Mouse (Mus musculus) erythroblast, embryonic 14.5 days (primary cell): ENCODE results near the gene Kiss1r. TPM values are rescaled to one million over a fixed set of nuclear protein-coding genes. Genes with fewer than 3 reads are reported as not detected.
"Not testable (repeated sequence)": the region's sequence is repeated elsewhere in the genome, so short reads cannot be mapped to it uniquely, and the experiment has no call there.

Experiments
- H3K27me3 ChIP-seq: 2 replicates; pipeline ENCODE4 v1.6.1; 2012; ENCODE audit warnings: inconsistent platforms; ENCODE audit not compliant: control insufficient read depth
- H3K36me3 ChIP-seq: 2 replicates; pipeline ENCODE4 v1.6.1; 2012; ENCODE audit warnings: mild to moderate bottlenecking, inconsistent platforms; ENCODE audit not compliant: control insufficient read depth
- H3K4me1 ChIP-seq: 2 replicates; pipeline ENCODE4 v1.6.1; 2012; ENCODE audit warnings: inconsistent platforms; ENCODE audit not compliant: control insufficient read depth
- H3K4me3 ChIP-seq: replicated peaks from 2 replicates; pipeline ENCODE3; 2012; ENCODE audit warnings: moderate library complexity, mild to moderate bottlenecking, inconsistent platforms
- H3K9me3 ChIP-seq: 2 replicates; pipeline ENCODE4 v1.6.1; 2012; ENCODE audit warnings: low read length, inconsistent platforms, mixed read lengths; ENCODE audit not compliant: control insufficient read depth
- GATA1 ChIP-seq: IDR thresholded peaks from 2 replicates; pipeline ENCODE4 v1.6.1; 2012; ENCODE audit warnings: low read length, inconsistent platforms, mixed read lengths
- TAL1 ChIP-seq: IDR thresholded peaks from 3 replicates; pipeline ENCODE4 v1.6.1; 2012; ENCODE audit warnings: low read length, inconsistent platforms, mixed read lengths
- polyA plus RNA-seq: library from polyadenylated mRNA; stranded (reverse); fragments of >175 nt; gene quantifications from 2 replicates; pipeline ENCODE4 v1.2.3, GENCODE M21; 2012

The Kiss1r gene
- polyA plus RNA-seq, 1 experiment = 0.01 TPM

DNA sequence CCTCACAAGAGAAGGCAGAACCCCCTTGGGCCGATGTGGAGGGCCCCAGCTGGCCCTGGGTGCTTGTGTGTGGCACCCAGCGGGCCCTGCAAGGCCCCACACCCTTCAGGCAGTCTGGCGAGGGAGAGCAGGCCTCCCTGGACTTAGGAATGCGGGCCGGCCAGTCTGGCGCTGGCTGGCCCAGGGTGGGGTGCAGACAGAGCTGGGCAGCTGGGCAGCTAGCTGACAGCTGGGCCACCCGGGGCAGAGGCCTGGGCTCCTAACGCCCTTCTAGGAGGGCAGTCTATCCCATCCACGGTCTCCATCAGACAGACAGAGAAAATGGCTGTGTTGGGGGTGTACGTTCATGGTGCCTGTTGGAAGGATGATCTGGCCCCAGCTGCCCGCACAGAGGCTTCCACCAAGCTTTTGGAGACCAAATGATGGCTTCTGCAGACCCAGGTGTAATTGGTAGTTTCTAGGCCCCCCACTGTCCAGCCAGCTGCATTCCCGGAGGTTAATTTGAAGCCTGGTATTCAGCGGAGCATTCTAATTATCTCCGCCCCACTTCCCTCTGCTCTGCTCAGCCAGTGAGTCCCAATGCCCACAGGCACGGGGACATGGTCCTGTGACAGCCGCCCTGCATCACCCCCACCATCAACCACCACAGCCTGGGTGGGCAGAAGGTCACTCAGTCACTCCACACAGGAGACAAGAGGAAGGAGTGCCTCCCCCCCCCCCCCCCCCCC is 28.9 kb downstream of the Kiss1r start:
- H3K36me3 ChIP-seq = peaks cover 28% of the 10 kb centered on the region
- no peaks in the 10 kb centered on the region for H3K9me3 ChIP-seq
- H3K4me3 ChIP-seq = peak overlapping the region; percentile 29
- TF ChIP-seq TAL1 = no peak
- no peak for TF ChIP-seq GATA1
- peaks cover 72% of the 10 kb centered on the region for H3K4me1 ChIP-seq
- H3K27me3 ChIP-seq = no peaks in the 10 kb centered on the region

DNA sequence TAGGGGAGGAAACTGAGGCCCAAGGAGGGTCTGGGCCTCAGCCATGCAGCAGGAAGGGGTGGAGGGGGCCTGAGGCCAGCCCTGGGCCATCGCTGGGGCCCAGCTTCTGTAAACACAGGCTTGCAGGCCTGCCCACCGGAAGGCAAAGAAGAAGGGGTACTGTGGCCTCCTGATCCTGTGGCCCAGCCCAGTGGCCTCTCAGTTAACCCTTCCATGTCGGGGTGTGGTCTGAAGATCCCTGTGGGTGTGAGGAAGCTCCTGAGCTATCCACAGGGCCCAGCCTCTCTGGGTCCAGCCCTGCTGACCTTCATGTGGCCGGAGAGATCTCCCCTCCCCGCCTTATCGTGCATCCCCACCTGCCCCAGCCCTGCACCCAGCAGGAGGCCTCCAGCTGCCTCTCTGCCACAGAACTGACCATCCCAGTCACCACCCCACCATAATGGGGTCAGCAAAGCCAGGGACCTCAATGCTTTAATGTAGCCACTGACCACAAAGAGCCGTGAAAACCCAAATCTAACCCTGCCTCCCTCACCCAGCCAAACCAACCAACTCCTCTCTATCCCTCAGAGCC is 30.1 kb downstream of the Kiss1r start:
- Histone ChIP-seq H3K27me3 (no peaks in the 10 kb centered on the region), H3K4me3 (peak overlapping the region; percentile 43), H3K9me3 (no peaks in the 10 kb centered on the region), H3K36me3 (peaks cover 33% of the 10 kb centered on the region), H3K4me1 (peaks cover 65% of the 10 kb centered on the region)
- TF ChIP-seq TAL1 = no peak

- Histone ChIP-seq H3K4me1 (peaks cover 62% of the 10 kb centered on the region), H3K27me3 (no peaks in the 10 kb centered on the region), H3K36me3 (peaks cover 33% of the 10 kb centered on the region), H3K4me3 (no peak overlapping the region), H3K9me3 (no peaks in the 10 kb centered on the region)
- no peak for TF ChIP-seq TAL1
- TF ChIP-seq GATA1 = no peak
These were observed 30.7 kb downstream of the Kiss1r start for GRCm38 (mm10) chr10:79947502-79947901.

DNA sequence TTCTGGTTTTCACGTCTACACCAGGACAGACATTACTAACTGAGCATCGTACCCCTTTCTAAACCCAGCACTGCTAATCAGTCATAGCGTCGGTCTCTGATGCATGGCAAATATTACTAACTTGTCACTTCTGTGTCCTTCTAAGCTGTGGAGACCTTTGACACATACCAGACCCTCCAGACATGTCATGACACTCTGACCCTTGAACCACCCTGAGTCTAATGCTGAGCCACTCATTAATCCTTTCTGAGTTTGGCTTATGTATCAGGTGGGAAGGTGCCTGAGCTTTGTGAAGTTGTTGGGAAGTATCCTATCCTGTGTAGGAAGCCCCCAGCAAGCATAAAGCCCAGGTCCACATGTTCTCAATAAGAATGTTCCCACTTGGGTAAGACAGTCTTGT is 33.1 kb downstream of the Kiss1r start:
- peaks cover 41% of the 10 kb centered on the region for H3K36me3 ChIP-seq
- peaks cover 42% of the 10 kb centered on the region for H3K4me1 ChIP-seq
- no peaks in the 10 kb centered on the region for H3K27me3 ChIP-seq
- H3K4me3 ChIP-seq = no peak overlapping the region
- H3K9me3 ChIP-seq = no peaks in the 10 kb centered on the region
- TF ChIP-seq GATA1 (no peak), TAL1 (no peak)

- H3K4me3 ChIP-seq = no peak overlapping the region
- TF ChIP-seq GATA1 = no peak
- TF ChIP-seq TAL1 = no peak
- peaks cover 34% of the 10 kb centered on the region for H3K4me1 ChIP-seq
- no peaks in the 10 kb centered on the region for H3K9me3 ChIP-seq
- H3K36me3 ChIP-seq = peaks cover 38% of the 10 kb centered on the region
- H3K27me3 ChIP-seq = no peaks in the 10 kb centered on the region
These were observed 33.9 kb downstream of the Kiss1r start for GRCm38 (mm10) chr10:79950661-79951060.

GRCm38 (mm10) chr10:79953946-79954345 is 37.2 kb downstream of the Kiss1r start:
- H3K9me3 ChIP-seq = no peaks in the 10 kb centered on the region
- H3K4me3 ChIP-seq = no peak overlapping the region
- peaks cover 21% of the 10 kb centered on the region for H3K4me1 ChIP-seq
- peaks cover 29% of the 10 kb centered on the region for H3K36me3 ChIP-seq
- TF ChIP-seq TAL1 (no peak), GATA1 (no peak)
- peaks cover 5% of the 10 kb centered on the region; the same call in 1 of the 2 replicates for H3K27me3 ChIP-seq

- no peak overlapping the region for H3K4me3 ChIP-seq
- peaks cover 28% of the 10 kb centered on the region for H3K4me1 ChIP-seq
- H3K9me3 ChIP-seq = no peaks in the 10 kb centered on the region
- TF ChIP-seq GATA1 (no peak), TAL1 (no peak)
- H3K27me3 ChIP-seq = peaks cover 5% of the 10 kb centered on the region; the same call in 1 of the 2 replicates
- H3K36me3 ChIP-seq = peaks cover 17% of the 10 kb centered on the region
These were observed 38.9 kb downstream of the Kiss1r start for GRCm38 (mm10) chr10:79955691-79956090.

GRCm38 (mm10) chr10:79956643-79957154 is 39.9 kb downstream of the Kiss1r start:
- H3K4me1 ChIP-seq = peaks cover 37% of the 10 kb centered on the region
- TF ChIP-seq GATA1 (no peak), TAL1 (no peak)
- H3K9me3 ChIP-seq = no peaks in the 10 kb centered on the region
- peak overlapping the region; percentile 2 for H3K4me3 ChIP-seq
- H3K36me3 ChIP-seq = peaks cover 16% of the 10 kb centered on the region
- H3K27me3 ChIP-seq = peaks cover 5% of the 10 kb centered on the region; the same call in 1 of the 2 replicates

DNA sequence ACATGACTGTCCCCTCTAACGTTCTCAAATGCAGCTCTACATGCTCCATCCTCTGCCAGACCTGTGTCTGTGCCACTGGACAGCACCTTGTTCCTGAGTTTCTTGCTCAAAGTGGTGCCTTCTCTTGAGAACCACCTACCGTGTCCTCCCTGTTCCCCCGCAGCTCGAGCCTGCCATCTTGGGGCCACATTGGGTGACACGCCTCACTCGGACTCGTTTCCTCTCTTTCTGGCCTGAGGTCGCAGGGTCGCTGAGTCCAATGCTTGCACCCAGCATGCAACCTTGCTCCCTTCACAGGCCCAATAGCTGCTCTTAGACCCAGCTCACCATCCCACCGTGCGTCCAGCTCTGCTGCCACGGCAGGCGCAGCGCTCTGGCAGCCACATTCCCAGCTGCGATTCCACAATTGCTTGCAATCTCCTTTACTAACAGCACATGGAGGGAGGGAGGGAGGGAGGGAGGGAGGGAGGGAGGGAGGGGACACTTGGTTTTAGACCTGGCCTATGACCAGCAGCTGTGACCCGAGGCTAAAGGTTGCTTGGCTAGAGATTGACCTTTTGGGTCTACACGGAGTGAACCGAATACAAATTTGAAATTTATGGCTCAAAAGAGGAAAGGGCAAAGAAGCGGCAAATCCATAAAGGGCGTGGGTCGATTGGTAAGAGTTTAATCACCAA is 41.5 kb downstream of the Kiss1r start:
- H3K9me3 ChIP-seq = no peaks in the 10 kb centered on the region
- peaks cover 5% of the 10 kb centered on the region; the same call in 1 of the 2 replicates for H3K27me3 ChIP-seq
- H3K4me1 ChIP-seq = peaks cover 42% of the 10 kb centered on the region
- H3K4me3 ChIP-seq = peak overlapping the region; percentile 31
- H3K36me3 ChIP-seq = peaks cover 22% of the 10 kb centered on the region
- no peak for TF ChIP-seq GATA1
- TF ChIP-seq TAL1 = no peak

- Histone ChIP-seq H3K36me3 (peaks cover 32% of the 10 kb centered on the region), H3K4me3 (peak overlapping the region; percentile 57), H3K4me1 (peaks cover 40% of the 10 kb centered on the region)
- H3K27me3 ChIP-seq, H3K9me3 ChIP-seq: not testable (repeated sequence)
These were observed 42.6 kb downstream of the Kiss1r start for GRCm38 (mm10) chr10:79959412-79959811.
